Comparison of ENCODE assay signal across 9 mouse cellular contexts in the genomic region with DNA sequence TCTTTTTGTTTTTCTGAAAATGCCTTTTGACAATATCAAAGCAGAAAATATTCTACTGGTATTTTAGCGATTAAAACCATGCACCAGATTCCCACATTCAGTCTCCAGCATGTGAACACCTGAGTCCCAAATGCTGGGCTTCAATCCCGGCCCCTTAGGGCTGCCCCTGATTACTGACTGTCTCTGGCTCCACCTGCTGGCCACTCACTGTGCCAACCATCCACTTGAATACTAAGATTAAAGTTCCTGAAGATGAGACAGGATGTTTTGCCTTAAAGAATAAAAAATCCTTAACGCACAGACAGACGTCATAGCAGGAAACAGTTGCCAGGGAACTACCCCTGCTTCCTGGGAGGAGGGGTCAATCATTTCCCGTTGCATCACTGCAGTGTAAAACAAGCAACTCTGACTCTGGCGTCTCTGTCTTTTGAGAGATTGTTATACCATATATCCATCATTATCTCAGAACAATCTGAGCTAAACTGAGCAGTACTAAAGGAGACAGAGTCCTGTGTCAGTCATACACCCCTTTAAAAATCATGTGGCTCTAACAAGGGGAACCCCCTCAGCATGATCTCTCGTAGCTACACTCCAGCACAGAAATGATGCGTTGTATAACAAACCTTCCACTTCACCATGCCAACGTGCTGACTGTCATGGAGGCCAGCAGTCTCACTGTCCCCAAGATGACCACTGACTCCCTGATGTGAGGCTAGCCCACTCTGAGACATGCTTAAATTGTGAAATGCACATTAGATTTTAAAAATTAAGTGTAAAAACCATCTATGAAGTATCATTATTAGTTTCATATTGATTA.
A peak's percentile ranks its signal among the peaks of the same experiment; 100 is the strongest.
DNase-seq lines count a peak whose midpoint lies in the region; ATAC-seq and TF ChIP-seq lines count a peak whose summit lies in the region.
"Had no signal": no experiment of that assay in that cellular context is flagged by ENCODE, and none has a peak within 500 bp of the region (broad histone marks: within the 10 kb centered on the region; RNA-seq: fewer than 3 reads in every experiment).

No protein-coding gene starts in this region.

- H3K9me3 ChIP-seq in liver, embryonic 12.5 days (replicated peaks): no peaks in the 10 kb centered on the region
- no peaks in the 10 kb centered on the region for H3K9me3 ChIP-seq in limb, embryonic 10.5 days (replicated peaks)
- no peaks in the 10 kb centered on the region for H3K9me3 ChIP-seq in midbrain, postnatal 0 days (ENCODE audit: low read length)

- H3K4me3 ChIP-seq in liver, embryonic 12.5 days: no peak overlapping the region
- H3K4me3 ChIP-seq in kidney, adult 2 months (ENCODE audit: insufficient read depth, low read depth, low read length): no peak overlapping the region
- H3K4me3 ChIP-seq in limb, embryonic 10.5 days: no peak overlapping the region
- H3K4me3 ChIP-seq in midbrain, postnatal 0 days (ENCODE audit: low read depth, low read length): no peak overlapping the region

- H3K9ac ChIP-seq in liver, embryonic 12.5 days: no peak overlapping the region
- no peak overlapping the region; the same call in 1 of the 2 replicates for H3K9ac ChIP-seq in midbrain, postnatal 0 days (replicated peaks; ENCODE audit: low read length, poor library complexity, severe bottlenecking)

- TF ChIP-seq POLR2A in kidney, adult 2 months (IDR thresholded peaks at IDR 0.05; ENCODE audit: low read depth, low read length): no peak

- no peaks in the 10 kb centered on the region for H3K36me3 ChIP-seq in liver, embryonic 12.5 days
- no peaks in the 10 kb centered on the region for H3K36me3 ChIP-seq in kidney, adult 2 months (ENCODE audit: control insufficient read depth, insufficient read depth, low read length)
- H3K36me3 ChIP-seq in limb, embryonic 10.5 days: no peaks in the 10 kb centered on the region
- no peaks in the 10 kb centered on the region for H3K36me3 ChIP-seq in midbrain, postnatal 0 days (ENCODE audit: insufficient read depth, low read length)

- 23% methylated on average over 9 of the region's 9 CpGs for WGBS in liver, embryonic 12.5 days (ENCODE audit: insufficient replicate concordance)
- WGBS in kidney, adult 2 months: 29% methylated on average over 9 of the region's 9 CpGs
- WGBS in limb, embryonic 10.5 days: 37% methylated on average over 9 of the region's 9 CpGs
- WGBS in midbrain, postnatal 0 days: 32% methylated on average over 9 of the region's 9 CpGs

- no peak overlapping the region for H3K27ac ChIP-seq in liver, embryonic 12.5 days
- H3K27ac ChIP-seq in kidney, adult 2 months (ENCODE audit: insufficient read depth, low read depth, low read length): no peak overlapping the region
- no peak overlapping the region for H3K27ac ChIP-seq in limb, embryonic 10.5 days
- H3K27ac ChIP-seq in midbrain, postnatal 0 days (ENCODE audit: low read depth, low read length): no peak overlapping the region
- H3K27ac ChIP-seq: macrophage had no signal

- no peaks in the 10 kb centered on the region for H3K27me3 ChIP-seq in liver, embryonic 12.5 days (replicated peaks)
- H3K27me3 ChIP-seq in kidney, adult 2 months (replicated peaks; ENCODE audit: control insufficient read depth, insufficient read depth, low read length): no peaks in the 10 kb centered on the region
- H3K27me3 ChIP-seq in limb, embryonic 10.5 days (ENCODE audit: low read depth, poor library complexity, severe bottlenecking): no peaks in the 10 kb centered on the region
- H3K27me3 ChIP-seq in midbrain, postnatal 0 days (ENCODE audit: insufficient read depth, low read length): no peaks in the 10 kb centered on the region

- H3K4me2 ChIP-seq in liver, embryonic 12.5 days: no peak overlapping the region
- no peak overlapping the region for H3K4me2 ChIP-seq in midbrain, postnatal 0 days (ENCODE audit: low read depth, low read length, poor library complexity, severe bottlenecking)

- no peak for ATAC-seq in liver, embryonic 12.5 days
- ATAC-seq in midbrain, postnatal 0 days (ENCODE audit: low FRiP score): peak; percentile 66; the same call in 1 of the 2 replicates

- peak; percentile 52 for DNase-seq in liver
- peak; percentile 89 to 91 for DNase-seq in cerebellum, postnatal 10 days
- DNase-seq in frontal cortex, postnatal 36 days (ENCODE audit: low spot score in 2 of 2): peak; percentile 64 to 66
- DNase-seq in kidney, adult 2 months: peak; percentile 43
- DNase-seq in limb, embryonic 10.5 days (ENCODE audit: low spot score): peak; percentile 79
- DNase-seq in midbrain, postnatal 0 days (ENCODE audit: low spot score): peak; percentile 87
- DNase-seq in testis, postnatal 14 days (ENCODE audit: low spot score): peak; percentile 7

- peak; percentile 82 for TF ChIP-seq CTCF in kidney, adult 2 months (conservative IDR thresholded peaks at IDR 0.05; ENCODE audit: insufficient read depth, insufficient read length, low read depth, low read length)
- peak; percentile 94 for TF ChIP-seq CTCF in midbrain, postnatal 0 days (IDR thresholded peaks at IDR 0.05)

- H3K4me1 ChIP-seq in liver, embryonic 12.5 days: no peaks in the 10 kb centered on the region
- H3K4me1 ChIP-seq in kidney, adult 2 months (ENCODE audit: control insufficient read depth, insufficient read depth, low read length): no peaks in the 10 kb centered on the region
- no peaks in the 10 kb centered on the region for H3K4me1 ChIP-seq in limb, embryonic 10.5 days
- no peaks in the 10 kb centered on the region for H3K4me1 ChIP-seq in midbrain, postnatal 0 days (ENCODE audit: insufficient read depth, low read length)

Comparison
In these comparisons a context has a peak if more than half of its experiments do, and no peak if none do; other contexts are left out.
1. DNase-seq: peak in every context shown above with its lines; median percentile 90 in cerebellum, postnatal 10 days; 87 in midbrain, postnatal 0 days; 79 in limb, embryonic 10.5 days; 65 in frontal cortex, postnatal 36 days; 52 in liver; 43 in kidney, adult 2 months; 7 in testis, postnatal 14 days.